Mouse (Mus musculus) stomach, embryonic 15.5 days (tissue): ENCODE results near the gene 2700049A03Rik. TPM values are rescaled to one million over a fixed set of nuclear protein-coding genes. Genes with fewer than 3 reads are reported as not detected.
A peak's percentile ranks its signal among the peaks of the same experiment; 100 is the strongest.

Source experiments
- ATAC-seq: fragments of 200-750 bp; cut with Nextera tagmentation; 2 replicates; pipeline ENCODE4 v1.8.0; 2017; ENCODE audit warnings: low read depth, moderate number of reproducible peaks, moderate TSS enrichment; ENCODE audit not compliant: insufficient read depth, low FRiP score
- H3K27ac ChIP-seq: fragments of 300-500 bp; sonication (generic); 2 replicates; pipeline ENCODE4 v1.5.1; 2015; ENCODE audit warnings: mild to moderate bottlenecking, inconsistent platforms
- H3K27me3 ChIP-seq: fragments of 300-500 bp; sonication (generic); replicated peaks from 2 replicates; pipeline ENCODE4 v1.6.1; 2015; ENCODE audit warnings: inconsistent platforms
- H3K36me3 ChIP-seq: fragments of 300-500 bp; sonication (generic); 2 replicates; pipeline ENCODE4 v1.6.1; 2015; ENCODE audit warnings: inconsistent platforms
- H3K4me1 ChIP-seq: fragments of 300-500 bp; sonication (generic); 2 replicates; pipeline ENCODE4 v1.6.1; 2015; ENCODE audit warnings: inconsistent platforms
- H3K4me2 ChIP-seq: fragments of 300-500 bp; sonication (generic); 2 replicates; pipeline ENCODE4 v1.6.1; 2015; ENCODE audit warnings: mild to moderate bottlenecking, inconsistent platforms
- H3K4me3 ChIP-seq: fragments of 300-500 bp; sonication (generic); replicated peaks from 2 replicates; pipeline ENCODE4 v1.5.1; 2015; ENCODE audit warnings: inconsistent platforms
- H3K9ac ChIP-seq: fragments of 300-500 bp; sonication (generic); 2 replicates; pipeline ENCODE4 v1.6.1; 2015; ENCODE audit warnings: inconsistent platforms
- H3K9me3 ChIP-seq: fragments of 300-500 bp; sonication (generic); 2 replicates; pipeline ENCODE4 v1.6.1; 2016; ENCODE audit warnings: inconsistent platforms
- whole genome bisulfite sequencing: fragments of 180-500 bp; shearing (Covaris S2); methylation state at CpG from one replicate; pipeline ENCODE4 v1.1.7; 2015; 5-methylcytosine and 5-hydroxymethylcytosine counted together
- polyA plus RNA-seq: library from polyadenylated mRNA; unstranded; fragments of >200 nt; fragmentation: Nextera tagmentation; extraction: Ambion mirVana; gene quantifications from 2 replicates; pipeline ENCODE4 v1.2.1, GENCODE M21; 2015

Gene 2700049A03Rik
- polyA plus RNA-seq, 1 experiment from 2014 or later = 10.3 TPM

DNA sequence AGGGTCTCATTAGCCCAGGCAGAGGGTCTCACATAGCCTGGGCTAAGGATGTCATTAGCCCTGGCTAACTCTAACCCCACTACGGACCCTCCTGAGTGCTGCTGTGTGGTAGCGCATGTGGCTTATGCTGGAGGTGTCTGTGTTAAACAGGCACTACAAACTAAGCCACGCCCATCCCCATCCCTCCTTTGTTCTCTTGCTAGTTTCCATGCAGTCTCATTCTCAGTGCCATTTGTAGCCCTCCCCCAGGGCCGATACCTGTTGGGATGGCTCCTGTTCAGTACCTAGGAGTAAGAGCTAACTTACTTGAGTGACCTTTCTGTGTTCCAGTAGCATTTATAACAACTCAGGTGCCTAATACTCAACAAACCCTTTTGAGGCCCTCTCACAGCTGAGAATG lies 100.4 kb downstream of the 2700049A03Rik start:
- no peak for ATAC-seq
- WGBS = 88% methylated on average over 4 of the region's 4 CpGs
- Histone ChIP-seq H3K27me3 (no peaks in the 10 kb centered on the region), H3K4me2 (no peak overlapping the region), H3K36me3 (peaks cover 3% of the 10 kb centered on the region), H3K4me3 (no peak overlapping the region), H3K9me3 (0 out of 2 replicates have a peak, but pooled peaks cover under 1% of the 10 kb centered on the region), H3K4me1 (no peaks in the 10 kb centered on the region), H3K27ac (no peak overlapping the region), H3K9ac (no peak overlapping the region)

DNA sequence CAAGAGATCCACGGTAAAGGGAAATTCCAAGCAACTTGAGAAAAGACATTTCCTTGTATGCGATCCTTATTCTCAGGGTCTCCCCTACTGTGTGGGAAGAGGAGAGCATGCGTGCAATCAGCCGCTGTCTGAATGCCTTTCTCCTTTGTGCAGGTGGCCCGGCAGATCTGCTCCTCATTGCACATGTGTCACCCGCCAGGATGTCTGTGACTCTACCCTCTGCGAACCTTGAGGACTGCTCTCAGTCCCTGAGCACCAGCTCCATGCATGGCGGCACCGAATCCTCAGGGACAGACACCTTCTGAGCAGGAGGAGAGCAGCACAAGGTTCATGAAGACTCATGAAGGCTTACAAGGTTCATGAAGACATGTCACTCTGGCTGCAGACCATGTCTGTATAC lies 106.1 kb downstream of the 2700049A03Rik start:
- peaks cover 15% of the 10 kb centered on the region for H3K36me3 ChIP-seq
- ATAC-seq = no peak
- H3K9me3 ChIP-seq = 0 out of 2 replicates have a peak, but pooled peaks cover 5% of the 10 kb centered on the region
- H3K4me3 ChIP-seq = no peak overlapping the region
- 98% methylated on average over 9 of the region's 9 CpGs for WGBS
- no peak overlapping the region for H3K4me2 ChIP-seq
- no peaks in the 10 kb centered on the region for H3K4me1 ChIP-seq
- H3K9ac ChIP-seq = no peak overlapping the region
- no peaks in the 10 kb centered on the region for H3K27me3 ChIP-seq
- no peak overlapping the region for H3K27ac ChIP-seq

DNA sequence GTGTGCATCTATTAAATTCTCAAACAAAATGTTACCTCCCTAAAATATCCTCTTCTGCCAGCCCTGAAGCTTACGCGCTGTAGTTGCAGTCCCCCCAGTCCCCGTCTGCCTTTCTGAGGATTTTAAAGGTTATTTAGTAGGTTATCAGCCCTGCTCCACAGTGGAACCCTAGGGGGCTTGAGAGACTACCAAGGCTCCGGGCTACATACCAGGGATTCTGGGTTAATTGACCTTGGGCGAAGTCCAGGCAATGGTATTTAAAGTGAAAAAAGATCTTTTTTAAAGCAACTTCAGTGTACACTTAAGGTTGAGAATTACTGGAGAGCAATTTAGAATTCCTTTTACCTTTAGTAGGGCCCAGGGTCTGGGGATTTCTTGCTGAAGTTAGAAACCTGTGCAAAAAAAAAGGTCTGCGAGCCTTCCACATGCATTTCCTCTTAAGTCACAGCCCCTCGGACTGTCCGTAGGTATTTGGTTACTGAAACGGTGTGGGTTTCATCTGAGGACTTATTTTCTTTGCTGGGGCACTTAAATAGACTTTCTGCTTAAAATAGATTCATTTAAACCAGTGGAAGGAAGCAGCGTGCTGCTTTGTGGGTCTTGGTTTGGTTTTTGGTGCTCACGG lies 108.2 kb downstream of the 2700049A03Rik start:
- no peak for ATAC-seq
- Histone ChIP-seq H3K9ac (no peak overlapping the region), H3K36me3 (peaks cover 15% of the 10 kb centered on the region), H3K9me3 (0 out of 2 replicates have a peak, but pooled peaks cover 5% of the 10 kb centered on the region), H3K4me1 (no peaks in the 10 kb centered on the region), H3K27me3 (no peaks in the 10 kb centered on the region), H3K27ac (no peak overlapping the region), H3K4me3 (no peak overlapping the region), H3K4me2 (no peak overlapping the region)
- WGBS = 75% methylated on average over 11 of the region's 11 CpGs

DNA sequence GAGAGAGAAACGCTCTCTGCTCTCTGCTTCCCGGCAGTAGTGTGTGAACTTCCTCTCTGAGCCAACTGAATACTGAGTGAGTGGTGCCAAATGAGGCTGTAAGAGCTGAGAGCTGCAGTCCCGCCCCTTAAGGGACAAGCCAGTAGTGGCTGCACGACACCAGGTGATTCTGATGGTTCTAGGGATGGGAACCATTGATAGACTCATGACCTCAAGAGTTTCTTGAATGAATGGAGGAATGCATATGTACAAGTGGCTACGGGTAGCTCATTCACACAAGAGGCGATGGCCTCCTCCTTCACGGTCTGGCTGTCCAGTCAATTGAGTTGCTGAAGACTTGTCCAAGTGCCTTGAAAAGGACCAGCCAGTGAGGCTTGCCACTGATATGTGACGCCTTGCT lies 110.5 kb downstream of the 2700049A03Rik start:
- Histone ChIP-seq H3K4me1 (no peaks in the 10 kb centered on the region), H3K36me3 (peaks cover 11% of the 10 kb centered on the region), H3K9ac (no peak overlapping the region), H3K9me3 (0 out of 2 replicates have a peak, but pooled peaks cover 3% of the 10 kb centered on the region), H3K4me2 (no peak overlapping the region), H3K27ac (no peak overlapping the region), H3K4me3 (no peak overlapping the region), H3K27me3 (no peaks in the 10 kb centered on the region)
- ATAC-seq = no peak
- 79% methylated on average over 8 of the region's 8 CpGs for whole genome bisulfite sequencing

DNA sequence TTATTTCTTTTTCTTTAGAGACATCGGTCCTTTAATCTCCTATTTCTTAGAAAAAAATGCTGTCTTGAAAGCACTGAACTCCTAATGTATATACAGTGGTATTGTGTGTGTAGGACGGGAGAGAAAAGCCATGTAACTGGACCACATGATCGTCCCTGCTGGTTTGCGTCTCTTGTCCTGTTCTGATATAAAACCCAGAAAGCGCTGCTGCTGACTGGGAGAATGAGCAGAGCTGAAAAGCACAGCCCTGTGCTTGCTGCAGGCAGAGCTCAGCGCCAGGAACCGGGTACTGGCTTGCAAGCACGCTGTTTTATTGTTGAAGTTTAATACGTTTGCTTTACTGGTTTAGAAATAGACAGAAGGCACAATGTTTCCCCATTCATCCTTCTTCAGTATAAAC lies 112.7 kb downstream of the 2700049A03Rik start:
- Histone ChIP-seq H3K27ac (peak overlapping the region; percentile 18; the same call in 1 of the 2 replicates), H3K4me3 (no peak overlapping the region), H3K36me3 (no peaks in the 10 kb centered on the region), H3K9ac (no peak overlapping the region), H3K4me2 (peak overlapping the region; percentile 2; the same call in 1 of the 2 replicates), H3K27me3 (no peaks in the 10 kb centered on the region), H3K9me3 (no peaks in the 10 kb centered on the region), H3K4me1 (no peaks in the 10 kb centered on the region)
- ATAC-seq = 0 out of 2 replicates have a peak, but pooled peaks have one; percentile 65
- WGBS = 22% methylated on average over 9 of the region's 9 CpGs

DNA sequence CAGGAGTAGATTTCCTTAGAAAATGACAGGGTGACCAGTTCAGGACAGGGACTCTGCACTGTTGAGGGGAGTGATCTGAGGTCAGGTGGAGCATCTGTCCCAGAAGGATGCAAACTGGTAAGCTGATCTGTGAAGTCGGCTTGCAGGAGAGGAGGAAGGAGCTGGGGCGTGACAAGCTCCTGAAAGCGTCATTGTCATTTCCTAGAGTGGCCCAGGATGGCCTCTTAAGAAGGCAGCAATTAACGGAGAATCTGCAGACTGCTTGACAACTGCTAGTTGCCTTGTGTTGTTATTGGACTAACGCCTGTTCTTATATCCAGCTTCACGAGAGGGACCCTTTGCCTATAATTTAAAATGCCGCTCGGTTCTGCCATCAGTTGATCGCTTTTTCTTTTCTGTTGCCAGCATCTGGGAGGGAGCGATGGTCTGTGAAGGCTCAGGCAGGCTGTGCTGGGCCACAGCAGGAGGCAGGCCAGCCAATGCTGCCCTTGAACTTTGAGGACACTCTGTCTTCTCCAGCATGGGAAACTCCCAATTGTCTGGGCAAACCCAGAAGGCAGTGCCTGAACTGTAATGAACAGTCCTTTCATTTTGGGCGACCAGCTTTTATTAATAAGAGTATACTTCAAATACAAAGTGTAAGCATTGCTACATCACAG lies 116.0 kb downstream of the 2700049A03Rik start:
- Histone ChIP-seq H3K27me3 (no peaks in the 10 kb centered on the region), H3K9ac (no peak overlapping the region), H3K4me2 (no peak overlapping the region), H3K36me3 (no peaks in the 10 kb centered on the region), H3K4me3 (no peak overlapping the region), H3K4me1 (no peaks in the 10 kb centered on the region), H3K27ac (no peak overlapping the region), H3K9me3 (no peaks in the 10 kb centered on the region)
- ATAC-seq = no peak
- 56% methylated on average over 11 of the region's 11 CpGs for WGBS

DNA sequence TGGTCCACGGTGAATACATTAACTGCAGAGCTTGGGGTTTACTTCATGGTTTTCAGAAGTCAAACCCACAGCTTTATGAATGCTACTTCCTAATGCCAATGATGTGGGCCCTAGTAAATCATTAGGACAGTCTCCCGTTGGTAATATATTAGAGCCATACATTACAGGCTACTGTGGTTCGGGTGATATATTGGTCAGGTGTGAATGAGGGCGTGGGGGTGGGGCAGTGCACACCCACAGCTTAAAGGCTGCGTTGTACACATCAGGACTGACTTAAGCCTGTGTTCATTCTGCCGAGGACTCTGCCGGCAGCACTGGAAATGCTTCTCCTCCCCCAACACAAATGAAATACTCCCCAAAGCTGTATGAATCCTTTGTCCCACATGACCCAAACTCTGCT lies 118.1 kb downstream of the 2700049A03Rik start:
- no peak for ATAC-seq
- Histone ChIP-seq H3K4me2 (no peak overlapping the region), H3K27me3 (no peaks in the 10 kb centered on the region)

DNA sequence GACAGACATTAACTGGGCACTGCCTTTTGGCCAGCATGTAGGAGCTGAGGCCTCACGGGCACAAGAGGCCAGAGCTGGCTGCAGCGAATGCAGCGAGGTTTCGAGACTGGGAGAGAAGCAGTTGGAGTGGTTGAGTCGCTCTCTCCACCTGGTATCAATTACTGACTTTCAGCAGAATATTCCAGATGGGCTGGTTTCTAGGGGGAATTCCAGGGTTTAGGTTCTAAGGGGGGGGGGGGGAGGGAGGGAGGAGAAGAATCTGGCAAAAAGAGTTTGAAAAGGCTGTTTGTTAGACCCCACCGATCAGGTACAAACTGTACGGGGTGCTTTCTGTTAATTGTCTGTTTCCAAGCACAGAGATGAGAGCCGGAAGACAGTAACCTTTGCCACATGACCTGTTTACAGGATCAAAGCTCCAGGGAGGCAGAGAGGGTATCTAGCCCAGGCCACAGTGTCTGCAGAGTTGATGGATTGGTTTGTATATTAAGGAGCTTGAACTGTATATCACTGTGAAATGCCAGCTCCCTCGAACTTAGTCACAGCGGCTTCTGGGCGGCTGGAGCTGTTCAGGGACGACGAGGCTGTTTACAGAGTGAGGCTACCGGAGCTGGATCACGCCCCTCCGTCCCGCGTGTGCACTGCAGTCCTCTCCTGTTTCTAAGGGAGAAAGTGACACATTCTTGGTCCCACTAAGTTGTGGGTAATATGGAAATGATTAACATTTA lies 121.7 kb downstream of the 2700049A03Rik start:
- Histone ChIP-seq H3K4me3 (no peak overlapping the region), H3K27ac (no peak overlapping the region), H3K4me2 (no peak overlapping the region), H3K9ac (no peak overlapping the region), H3K27me3 (no peaks in the 10 kb centered on the region), H3K36me3 (no peaks in the 10 kb centered on the region), H3K4me1 (no peaks in the 10 kb centered on the region), H3K9me3 (no peaks in the 10 kb centered on the region)
- whole genome bisulfite sequencing = 26% methylated on average over 18 of the region's 18 CpGs
- no peak for ATAC-seq

More for the DNA sequence above, 118.1 kb downstream of the 2700049A03Rik start:
- no peak overlapping the region for H3K27ac ChIP-seq
- 41% methylated on average over 7 of the region's 7 CpGs for WGBS
- H3K4me1 ChIP-seq = no peaks in the 10 kb centered on the region
- H3K36me3 ChIP-seq = no peaks in the 10 kb centered on the region
- no peak overlapping the region for H3K4me3 ChIP-seq
- no peak overlapping the region for H3K9ac ChIP-seq
- H3K9me3 ChIP-seq = no peaks in the 10 kb centered on the region

DNA sequence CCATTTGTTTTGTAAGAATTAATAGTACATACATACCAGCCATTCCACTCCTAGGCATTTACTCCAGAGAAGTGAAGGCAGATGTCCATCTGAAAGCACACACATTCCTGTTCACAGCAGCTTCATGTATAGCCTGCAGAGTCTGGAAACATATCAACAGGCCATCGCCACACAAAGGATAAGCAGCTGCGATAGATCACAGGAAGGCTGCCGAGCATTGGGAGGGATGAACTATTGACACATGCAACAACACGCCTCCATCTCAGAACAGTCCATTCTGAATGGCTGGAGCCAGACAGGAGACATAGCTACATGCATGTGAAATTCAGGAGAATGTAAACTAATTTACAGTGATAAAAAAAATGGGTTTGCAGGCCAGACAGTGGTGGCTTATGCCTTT lies 127.6 kb downstream of the 2700049A03Rik start:
- Histone ChIP-seq H3K4me2 (no peak overlapping the region), H3K4me3 (no peak overlapping the region), H3K9ac (no peak overlapping the region), H3K27me3 (no peaks in the 10 kb centered on the region), H3K27ac (no peak overlapping the region), H3K36me3 (no peaks in the 10 kb centered on the region), H3K9me3 (no peaks in the 10 kb centered on the region), H3K4me1 (no peaks in the 10 kb centered on the region)
- ATAC-seq = no peak
- WGBS = 65% methylated on average over 4 of the region's 4 CpGs

DNA sequence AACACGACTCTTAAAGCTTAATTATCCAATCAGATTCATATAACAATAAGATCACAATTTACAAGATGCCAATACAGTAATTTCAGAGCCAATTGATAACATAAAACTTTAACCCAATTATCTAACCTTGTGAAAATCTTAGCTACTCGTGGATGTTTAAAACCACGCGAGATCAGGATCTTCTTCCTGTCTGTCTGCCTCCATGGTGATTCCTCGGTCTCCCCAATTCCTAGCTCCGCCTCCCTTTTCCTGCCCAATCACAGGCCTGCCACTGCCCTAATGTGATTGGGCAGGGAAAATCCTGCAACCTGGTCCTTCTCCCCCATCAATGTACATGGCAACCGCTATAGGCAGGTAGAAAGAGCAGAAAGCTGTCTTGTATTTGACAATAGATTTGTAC lies 132.7 kb downstream of the 2700049A03Rik start:
- Histone ChIP-seq H3K27ac (no peak overlapping the region), H3K9ac (no peak overlapping the region), H3K4me3 (no peak overlapping the region), H3K36me3 (no peaks in the 10 kb centered on the region), H3K27me3 (no peaks in the 10 kb centered on the region), H3K4me2 (no peak overlapping the region), H3K4me1 (no peaks in the 10 kb centered on the region), H3K9me3 (no peaks in the 10 kb centered on the region)
- WGBS = 88% methylated on average over 7 of the region's 7 CpGs
- no peak for ATAC-seq

DNA sequence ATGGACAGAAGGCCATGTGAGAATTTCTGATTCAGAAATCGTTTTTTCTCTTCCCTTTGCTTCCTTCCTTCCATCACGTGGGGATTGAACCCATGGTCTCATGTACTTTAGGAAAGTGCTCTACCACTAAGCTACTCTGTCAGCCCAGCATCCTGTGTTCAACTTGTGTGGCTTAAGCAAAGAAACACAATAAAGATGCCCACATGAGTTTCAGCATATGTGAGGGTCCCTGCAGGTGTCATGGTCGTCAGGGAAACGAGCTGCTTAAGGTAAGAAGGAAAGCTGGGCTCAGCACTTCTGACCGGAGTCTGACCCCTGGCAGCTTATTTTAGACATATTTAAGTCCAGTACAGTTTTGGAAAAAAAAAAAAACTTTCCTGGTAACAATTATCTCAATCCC lies 134.5 kb downstream of the 2700049A03Rik start:
- Histone ChIP-seq H3K9ac (no peak overlapping the region), H3K4me1 (no peaks in the 10 kb centered on the region), H3K36me3 (no peaks in the 10 kb centered on the region), H3K27ac (no peak overlapping the region), H3K27me3 (no peaks in the 10 kb centered on the region), H3K9me3 (no peaks in the 10 kb centered on the region), H3K4me2 (no peak overlapping the region), H3K4me3 (no peak overlapping the region)
- WGBS = 76% methylated on average over 5 of the region's 5 CpGs
- ATAC-seq = no peak
